7 mouse cellular contexts compared by ENCODE assay signal in genomic region chr10:34127392-34128378, GRCm38 (mm10). TPM values are rescaled to one million over a fixed set of nuclear protein-coding genes. Genes with fewer than 3 reads are reported as not detected.
DNase-seq lines count a peak whose midpoint lies in the region; ATAC-seq and TF ChIP-seq lines count a peak whose summit lies in the region.

TSS of gene Calhm6 (minus strand) at chr10:34127984.

- no peaks in the 10 kb centered on the region for H3K9me3 ChIP-seq in limb, embryonic 13.5 days
- H3K9me3 ChIP-seq in midbrain, embryonic 12.5 days: peaks cover 6% of the 10 kb centered on the region

- H3K9ac ChIP-seq in heart, adult 2 months (ENCODE audit: low read depth, low read length): peak within 1 kb of the TSS; percentile 67
- H3K9ac ChIP-seq in limb, embryonic 13.5 days: peak within 1 kb of the TSS; percentile 67
- peak within 1 kb of the TSS; percentile 4; the same call in 1 of the 2 replicates for H3K9ac ChIP-seq in midbrain, embryonic 12.5 days (replicated peaks)

- peak; percentile 47 for DNase-seq in WW6 (ENCODE audit: low read depth, low spot score)
- DNase-seq in embryo, embryonic 10 days (ENCODE audit: low spot score): peak; percentile 70
- peak; percentile 50 to 60 for DNase-seq in heart, adult 2 months
- DNase-seq in kidney, adult 18-20 months: peak; percentile 38
- peak; percentile 46 to 62 for DNase-seq in spleen, adult 18-20 months

- no peaks in the 10 kb centered on the region for H3K36me3 ChIP-seq in heart, adult 2 months (ENCODE audit: control insufficient read depth, insufficient read depth, low read length)
- H3K36me3 ChIP-seq in limb, embryonic 13.5 days: no peaks in the 10 kb centered on the region
- H3K36me3 ChIP-seq in midbrain, embryonic 12.5 days: no peaks in the 10 kb centered on the region

- H3K4me2 ChIP-seq in limb, embryonic 13.5 days (replicated peaks): peak within 1 kb of the TSS; percentile 84
- H3K4me2 ChIP-seq in midbrain, embryonic 12.5 days (replicated peaks): peak within 1 kb of the TSS; percentile 75

- TF ChIP-seq POLR2A in heart, adult 2 months (IDR thresholded peaks at IDR 0.05; ENCODE audit: insufficient read depth, low read depth, low read length): no peak

- H3K4me1 ChIP-seq in heart, adult 2 months (ENCODE audit: control insufficient read depth, insufficient read depth, low read length): 0 out of 2 replicates have a peak, but pooled peaks cover 1% of the 10 kb centered on the region
- 0 out of 2 replicates have a peak, but pooled peaks cover 2% of the 10 kb centered on the region for H3K4me1 ChIP-seq in limb, embryonic 13.5 days
- peaks cover 5% of the 10 kb centered on the region for H3K4me1 ChIP-seq in midbrain, embryonic 12.5 days

- no peaks in the 10 kb centered on the region for H3K27me3 ChIP-seq in heart, adult 2 months (ENCODE audit: control insufficient read depth, insufficient read depth, low read length)
- no peaks in the 10 kb centered on the region for H3K27me3 ChIP-seq in limb, embryonic 13.5 days
- peaks cover 19% of the 10 kb centered on the region for H3K27me3 ChIP-seq in midbrain, embryonic 12.5 days

- peak within 1 kb of the TSS; percentile 52 for H3K4me3 ChIP-seq in heart, adult 2 months
- peak within 1 kb of the TSS; percentile 57 for H3K4me3 ChIP-seq in limb, embryonic 13.5 days
- peak within 1 kb of the TSS; percentile 52 for H3K4me3 ChIP-seq in midbrain, embryonic 12.5 days

- no peak for TF ChIP-seq CTCF in heart, adult 2 months (IDR thresholded peaks at IDR 0.05)

- intact Hi-C loops in heart, adult 2 months (cut with DNase I): no loop called here

- WGBS in heart, adult 2 months: 12% methylated on average over 44 of the region's 44 CpGs
- 14% methylated on average over 44 of the region's 44 CpGs for WGBS in limb, embryonic 13.5 days
- 17% methylated on average over 44 of the region's 44 CpGs for WGBS in midbrain, embryonic 12.5 days

- H3K79me2 ChIP-seq in heart, adult 2 months (replicated peaks; ENCODE audit: control insufficient read depth, insufficient read depth, low read length): no peaks in the 10 kb centered on the region

- TF ChIP-seq EP300 in heart, adult 2 months (IDR thresholded peaks at IDR 0.05; ENCODE audit: insufficient read depth, low read depth, low read length): no peak

- H3K27ac ChIP-seq in heart, adult 2 months: peak within 1 kb of the TSS; percentile 54
- H3K27ac ChIP-seq in limb, embryonic 13.5 days: no peak within 1 kb of the TSS
- H3K27ac ChIP-seq in midbrain, embryonic 12.5 days (replicated peaks): no peak within 1 kb of the TSS

- peak; percentile 80 for ATAC-seq in limb, embryonic 13.5 days (ENCODE audit: low FRiP score, low read depth)
- peak; percentile 82 for ATAC-seq in midbrain, embryonic 12.5 days (ENCODE audit: low FRiP score, low read depth)

RNA-seq across cellular contexts. Expression of gene Calhm6, which starts in this region (rescaled TPM):
- under 1 TPM; 0.23 to 0.48 TPM for total RNA-seq in heart, adult 2 months (2021)
- polyA plus RNA-seq in heart, adult 2 months (2012; rRNA removed): 0.25 TPM in 1 of 2 replicates, not detected in the other
- polyA plus RNA-seq in limb, embryonic 13.5 days (2015; fragmentation: Nextera tagmentation; extraction: Ambion mirVana): 1.0 and 1.3 TPM in 2 replicates
- polyA plus RNA-seq in midbrain, embryonic 12.5 days (2016; fragmentation: Nextera tagmentation; extraction: Ambion mirVana): 0.35 and 0.60 TPM in 2 replicates

Comparison
In these comparisons a context has a peak if more than half of its experiments do, and no peak if none do; other contexts are left out.
1. Peak in DNase-seq, H3K4me3 ChIP-seq, H3K27ac ChIP-seq and H3K9ac ChIP-seq in heart, adult 2 months; RNA of the gene not detected or under 1 TPM.
2. Peak in ATAC-seq, H3K4me3 ChIP-seq, H3K9ac ChIP-seq and H3K4me2 ChIP-seq in midbrain, embryonic 12.5 days; RNA of the gene not detected or under 1 TPM.
3. H3K9ac ChIP-seq: peak in every context shown above with its lines; median percentile 67 in heart, adult 2 months; 67 in limb, embryonic 13.5 days; 4 in midbrain, embryonic 12.5 days.